Mouse (Mus musculus) embryonic stem cell, embryonic (primary cell): ENCODE measurements around the gene Gm3095.
"Not testable (repeated sequence)": the region's sequence is repeated elsewhere in the genome, so short reads cannot be mapped to it uniquely, and the experiment has no call there.

Experiments used
- CTCF ChIA-PET, 4 experiments: fragments of 300-600 bp in 2 of 4; fragments of 350-600 bp in 2 of 4; sonication (Branson Sonifier 250); formaldehyde crosslinking; loops; one replicate each; lab custom pipeline; 2022; ENCODE audit warnings: inconsistent platforms in 2 of 4; lab: Charles Lee
- POLR2A ChIA-PET, 4 experiments: fragments of 300-600 bp in 2 of 4; fragments of 350-600 bp in 2 of 4; sonication (Branson Sonifier 250); formaldehyde crosslinking; loops; one replicate each; lab custom pipeline; 2022; ENCODE audit warnings: antibody characterized with exemption in 4 of 4, inconsistent platforms in 1 of 4; lab: Charles Lee

The Gm3095 gene

GRCm38 (mm10) chr14:3963247-3963646, at the start of gene Gm3095:
TSS of gene Gm3095 (plus strand) at chr14:3963547.
- CTCF ChIA-PET, POLR2A ChIA-PET: not testable (repeated sequence)

- CTCF ChIA-PET, POLR2A ChIA-PET: not testable (repeated sequence)
These were observed 31.9 kb upstream of the Gm3095 start, which contains the start of gene Gm3029 for GRCm38 (mm10) chr14:3931456-3931855. TSS of gene Gm3029 (plus strand) at chr14:3931756.

- CTCF ChIA-PET, POLR2A ChIA-PET: not testable (repeated sequence)
These were observed 34.7 kb downstream of the Gm3095 start, which contains the start of gene Gm3099 for GRCm38 (mm10) chr14:3998094-3998493. TSS of gene Gm3099 (plus strand) at chr14:3998394.
